Mouse (Mus musculus) bone marrow macrophage, adult 2 months (primary cell): ENCODE data around the gene Pbp2.

Source experiments
- CTCF ChIP-seq: IDR thresholded peaks from 2 replicates; pipeline ENCODE4 v1.5.1; 2012; ENCODE audit warnings: low read depth, mild to moderate bottlenecking, low read length, moderate library complexity
- POLR2A ChIP-seq: IDR thresholded peaks from 2 replicates; pipeline ENCODE4 v1.6.1; 2012; ENCODE audit warnings: mild to moderate bottlenecking, low read depth, low read length, borderline replicate concordance

GRCm38 (mm10) chr6:135279856-135280255, 30.3 kb downstream of the Pbp2 start:
- no peak for TF ChIP-seq POLR2A
- TF ChIP-seq CTCF: no peak
